Mouse (Mus musculus) gastrocnemius, postnatal 36 days (tissue): ENCODE data around the gene Gm12394. TPM values are rescaled to one million over a fixed set of nuclear protein-coding genes. Genes with fewer than 3 reads are reported as not detected.
"Not testable (repeated sequence)": the region's sequence is repeated elsewhere in the genome, so short reads cannot be mapped to it uniquely, and the experiment has no call there.

Source experiments
- DNase-seq, 2 experiments: peaks; one replicate each; pipeline ENCODE4 v3.0.0; 2022
- intact Hi-C: fragments of 180-260 bp; cut with DNase I; formaldehyde crosslinking; loops from one replicate; pipeline ENCODE4 v1.15.1; 2025
- total RNA-seq, 2 experiments: library from RNA; stranded (reverse); gene quantifications; 2 replicates each; pipeline ENCODE4 v1.2.3; 2021

Gm12394 gene
- total RNA-seq, 2 experiments from 2014 or later, result not detected

- intact Hi-C loops, result no loop called here
- no peak for DNase-seq
Measured at GRCm38 (mm10) chr4:42867390-42867789, 10.8 kb upstream of the Gm12394 start.

GRCm38 (mm10) chr4:42863487-42863886, 6.9 kb upstream of the Gm12394 start:
- intact Hi-C loops, DNase-seq: not testable (repeated sequence)

DNA sequence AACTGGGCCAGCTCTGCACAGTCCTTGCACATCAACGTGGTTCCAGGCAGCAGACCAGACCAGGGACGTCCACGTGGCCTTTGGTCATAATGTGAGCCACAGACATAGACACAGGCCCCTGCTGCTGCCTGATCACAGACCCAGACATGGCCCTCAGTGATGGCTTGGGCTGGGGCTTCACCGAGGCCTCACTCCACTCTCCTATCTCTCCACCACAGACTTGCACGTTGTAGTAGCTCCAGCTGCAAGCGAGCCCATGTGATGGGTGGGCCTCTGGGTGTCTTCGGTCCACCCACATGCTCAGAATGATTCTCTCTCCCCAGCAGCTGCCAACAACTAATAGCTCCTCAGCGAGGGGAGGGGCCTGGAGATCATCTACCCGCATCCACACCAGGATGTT, 3.9 kb upstream of the Gm12394 start:
- intact Hi-C loops, DNase-seq: not testable (repeated sequence)

- DNase-seq, intact Hi-C loops: not testable (repeated sequence)
Measured at GRCm38 (mm10) chr4:42853788-42854187, 2.8 kb downstream of the Gm12394 start, which contains the start of gene Fam205a1. TSS of gene Fam205a1 (minus strand) at chr4:42853888.

- DNase-seq, intact Hi-C loops: not testable (repeated sequence)
Measured at GRCm38 (mm10) chr4:42773893-42774292, 82.7 kb downstream of the Gm12394 start, which contains the start of gene Ccl21a. TSS of gene Ccl21a (minus strand) at chr4:42773993.

GRCm38 (mm10) chr4:42756477-42756876, 100.1 kb downstream of the Gm12394 start, which contains the start of gene Ccl19:
TSS of gene Ccl19 (minus strand) at chr4:42756577.
- intact Hi-C loops, DNase-seq: not testable (repeated sequence)

GRCm38 (mm10) chr4:42735245-42735644, 121.3 kb downstream of the Gm12394 start, which contains the start of gene 4930578G10Rik:
TSS of gene 4930578G10Rik (plus strand) at chr4:42735545.
- DNase-seq, intact Hi-C loops: not testable (repeated sequence)

Other genes starting within 250 kb of the Gm12394 start
- not detected for gene Gm10591, start 244.6 kb downstream of the Gm12394 start, total RNA-seq
- 1 to 10 TPM; 2.7 to 4.3 TPM for gene Gm2564, start 227.1 kb downstream of the Gm12394 start, total RNA-seq
- gene Ccl27b, start 201.5 kb downstream of the Gm12394 start, total RNA-seq, result not detected
- gene Il11ra2, start 194.9 kb downstream of the Gm12394 start, total RNA-seq, result under 1 TPM; 0.23 to 0.25 TPM
- gene 4930578G10Rik, start 121.2 kb downstream of the Gm12394 start, total RNA-seq, result under 1 TPM in 1 of 2 experiments, not detected in 1; 0.57 TPM
- gene Ccl19, start 100.2 kb downstream of the Gm12394 start, total RNA-seq, result not detected
- 10 to 100 TPM in 1 of 2 experiments, 1 to 10 TPM in 1; 7.8 to 13.8 TPM for gene Ccl21a, start 82.8 kb downstream of the Gm12394 start, total RNA-seq
- gene Fam205a1, start 2.9 kb downstream of the Gm12394 start, total RNA-seq, result not detected
- under 1 TPM; 0.37 to 0.41 TPM for gene Fam205c, start 17.5 kb upstream of the Gm12394 start, total RNA-seq
- under 1 TPM; 0.15 to 0.97 TPM for gene Phf24, start 59.9 kb upstream of the Gm12394 start, total RNA-seq
- 100 to 1,000 TPM; 191 to 213 TPM for gene Dnajb5, start 93.0 kb upstream of the Gm12394 start, total RNA-seq
- gene 1700022I11Rik, start 112.8 kb upstream of the Gm12394 start, total RNA-seq, result not detected
- gene Vcp, start 143.7 kb upstream of the Gm12394 start, total RNA-seq, result 100 to 1,000 TPM; 225 to 248 TPM
- 1 to 10 TPM in 1 of 2 experiments, under 1 TPM in 1; 0.84 to 1.1 TPM for gene Fancg, start 153.7 kb upstream of the Gm12394 start, total RNA-seq
- 1 to 10 TPM; 5.2 to 5.9 TPM for gene Pigo, start 169.0 kb upstream of the Gm12394 start, total RNA-seq
- 10 to 100 TPM; 78.9 to 95.1 TPM for gene Stoml2, start 174.9 kb upstream of the Gm12394 start, total RNA-seq
- 10 to 100 TPM; 22.1 to 30.6 TPM for gene Fam214b, start 189.4 kb upstream of the Gm12394 start, total RNA-seq
- 1 to 10 TPM; 2.3 to 2.8 TPM for gene Unc13b, start 202.2 kb upstream of the Gm12394 start, total RNA-seq